Mouse (Mus musculus) left cerebral cortex, postnatal 10 days (tissue): Measurements from ENCODE around the gene Tjp2. TPM values are rescaled to one million over a fixed set of nuclear protein-coding genes. Genes with fewer than 3 reads are reported as not detected.

Source experiments
- DNase-seq, 2 experiments: peaks; one replicate each; pipeline ENCODE4 v3.0.0; 2021 to 2022; ENCODE audit warnings: low spot score in 2 of 2, mixed read lengths in 1 of 2; ENCODE audit errors: extremely low spot score in 1 of 2
- intact Hi-C: fragments of 180-260 bp; cut with DNase I; formaldehyde crosslinking; loops from one replicate; pipeline ENCODE4 v1.15.1; 2025
- total RNA-seq, 2 experiments: library from RNA; stranded (reverse); gene quantifications; 2 replicates each; pipeline ENCODE4 v1.2.3; 2021

Tjp2 gene
- total RNA-seq, 2 experiments from 2014 or later, result 16.6 to 18.0 TPM

- intact Hi-C loops, result no loop called here
- DNase-seq, result no peak
These were observed 178.3 kb downstream of the Tjp2 start for GRCm38 (mm10) chr19:24046395-24046993.

Other genes with a start within 250 kb of the Tjp2 start
- gene Fam189a2, start 194.0 kb downstream of the Tjp2 start, total RNA-seq, result 10 to 100 TPM; 15.2 to 16.1 TPM
- 10 to 100 TPM; 10.4 to 10.5 TPM for gene Fxn, start 55.6 kb upstream of the Tjp2 start, total RNA-seq